Comparison of ENCODE assay signal across 9 mouse cellular contexts in genomic region chr6:72768804-72769203, GRCm38 (mm10). TPM values are rescaled to one million over a fixed set of nuclear protein-coding genes. Genes with fewer than 3 reads are reported as not detected.
DNase-seq lines count a peak whose midpoint lies in the region; ATAC-seq and TF ChIP-seq lines count a peak whose summit lies in the region.
"Had no signal": no experiment of that assay in that cellular context is flagged by ENCODE, and none has a peak within 500 bp of the region (broad histone marks: within the 10 kb centered on the region; RNA-seq: fewer than 3 reads in every experiment).

No protein-coding gene starts in this region.

- peaks cover 21% of the 10 kb centered on the region for H3K4me1 ChIP-seq in heart, embryonic 11.5 days (ENCODE audit: control insufficient read depth, insufficient read depth, low read length)
- H3K4me1 ChIP-seq in brown adipose tissue, adult 24 weeks (ENCODE audit: control insufficient read depth, insufficient read depth, insufficient read length, low read length): peaks cover 16% of the 10 kb centered on the region
- peaks cover 22% of the 10 kb centered on the region for H3K4me1 ChIP-seq in kidney, embryonic 14.5 days (ENCODE audit: control insufficient read depth, insufficient read depth, low read length)
- H3K4me1 ChIP-seq in lung, embryonic 14.5 days (ENCODE audit: insufficient read depth): peaks cover 15% of the 10 kb centered on the region

- peaks cover 3% of the 10 kb centered on the region; the same call in 1 of the 2 replicates for H3K36me3 ChIP-seq in heart, embryonic 11.5 days (ENCODE audit: control insufficient read depth, insufficient read depth, low read length)
- peaks cover 16% of the 10 kb centered on the region; the same call in 1 of the 2 replicates for H3K36me3 ChIP-seq in kidney, embryonic 14.5 days (ENCODE audit: control insufficient read depth, insufficient read depth, low read length)
- peaks cover 8% of the 10 kb centered on the region; the same call in 1 of the 2 replicates for H3K36me3 ChIP-seq in lung, embryonic 14.5 days (ENCODE audit: insufficient read depth)

- no peak overlapping the region for H3K4me3 ChIP-seq in heart, embryonic 11.5 days (ENCODE audit: low read depth, low read length)
- no peak overlapping the region for H3K4me3 ChIP-seq in brown adipose tissue, adult 24 weeks (ENCODE audit: insufficient read depth, low read depth, low read length)
- H3K4me3 ChIP-seq in kidney, embryonic 14.5 days (ENCODE audit: low read length): no peak overlapping the region
- no peak overlapping the region for H3K4me3 ChIP-seq in lung, embryonic 14.5 days (ENCODE audit: low read depth, low read length)

- DNase-seq in heart, adult 11 months: peak; percentile 95
- peak; percentile 61 for DNase-seq in gastrocnemius, postnatal 10 days
- DNase-seq in lung, embryonic 14.5 days: peak; percentile 84
- DNase-seq in testis, postnatal 10 days (ENCODE audit: low spot score): peak; percentile 62
- no peak for DNase-seq in thymus, postnatal 4 days

- H3K9me3 ChIP-seq in heart, embryonic 11.5 days (replicated peaks; ENCODE audit: control insufficient read depth, low read length): no peaks in the 10 kb centered on the region
- H3K9me3 ChIP-seq in kidney, embryonic 14.5 days (ENCODE audit: control insufficient read depth, low read length): no peaks in the 10 kb centered on the region
- no peaks in the 10 kb centered on the region for H3K9me3 ChIP-seq in lung, embryonic 14.5 days (ENCODE audit: low read depth, low read length)

- WGBS in heart, embryonic 11.5 days (ENCODE audit: insufficient replicate concordance): 77% methylated on average over 9 of the region's 9 CpGs
- 79% methylated on average over 9 of the region's 9 CpGs for WGBS in kidney, embryonic 14.5 days
- 50% methylated on average over 9 of the region's 9 CpGs for WGBS in lung, embryonic 14.5 days

- H3K4me2 ChIP-seq in heart, embryonic 11.5 days: no peak overlapping the region
- H3K4me2 ChIP-seq in kidney, embryonic 14.5 days (replicated peaks; ENCODE audit: low read depth, low read length): no peak overlapping the region
- H3K4me2 ChIP-seq in lung, embryonic 14.5 days: no peak overlapping the region

- ATAC-seq in heart, embryonic 11.5 days (replicated peaks; ENCODE audit: insufficient number of reproducible peaks, low FRiP score, low TSS enrichment): no peak
- no peak; the same call in 1 of the 2 replicates for ATAC-seq in kidney, embryonic 14.5 days (ENCODE audit: low FRiP score, low TSS enrichment)
- ATAC-seq in lung, embryonic 14.5 days (ENCODE audit: insufficient read depth): peak; percentile 52

- no peaks in the 10 kb centered on the region for H3K27me3 ChIP-seq in heart, embryonic 11.5 days (ENCODE audit: control insufficient read depth, insufficient read depth, low read length)
- no peaks in the 10 kb centered on the region for H3K27me3 ChIP-seq in kidney, embryonic 14.5 days (ENCODE audit: control insufficient read depth, insufficient read depth, low read length)
- no peaks in the 10 kb centered on the region for H3K27me3 ChIP-seq in lung, embryonic 14.5 days (ENCODE audit: insufficient read depth, low read length)

- no peak overlapping the region for H3K9ac ChIP-seq in heart, embryonic 11.5 days (ENCODE audit: low read depth, low read length)
- no peak overlapping the region for H3K9ac ChIP-seq in kidney, embryonic 14.5 days (ENCODE audit: low read depth, low read length)
- no peak overlapping the region for H3K9ac ChIP-seq in lung, embryonic 14.5 days
- H3K9ac ChIP-seq: liver, embryonic 14.5 days had no signal

- no peak overlapping the region for H3K27ac ChIP-seq in heart, embryonic 11.5 days (ENCODE audit: low read depth, low read length)
- 0 out of 2 replicates have a peak overlapping the region, but pooled peaks have one; percentile 7 for H3K27ac ChIP-seq in brown adipose tissue, adult 24 weeks (replicated peaks; ENCODE audit: low read depth, low read length)
- peak overlapping the region; percentile 24; the same call in 1 of the 2 replicates for H3K27ac ChIP-seq in kidney, embryonic 14.5 days (ENCODE audit: low read depth, low read length)
- peak overlapping the region; percentile 68 for H3K27ac ChIP-seq in lung, embryonic 14.5 days (ENCODE audit: low read depth)
- H3K27ac ChIP-seq: liver, embryonic 14.5 days had no signal

- TF ChIP-seq CTCF in lung, embryonic 14.5 days (IDR thresholded peaks at IDR 0.05; ENCODE audit: low read depth): no peak

RNA-seq across cellular contexts. Expression of gene Tcf7l1, which starts 20.2 kb away (rescaled TPM):
- polyA plus RNA-seq in heart, embryonic 11.5 days (2014; fragmentation: Nextera tagmentation; extraction: Ambion mirVana): 15.6 and 15.7 TPM in 2 replicates
- 7.9 and 8.7 TPM in 2 replicates for polyA plus RNA-seq in brown adipose tissue, adult 24 weeks (2012; ENCODE audit: insufficient read depth, insufficient read length, missing spikeins)
- 10 to 100 TPM; 13.7 to 16.4 TPM for total RNA-seq in gastrocnemius, postnatal 10 days (2021)
- polyA plus RNA-seq in kidney, embryonic 14.5 days (2014; fragmentation: Nextera tagmentation; extraction: Ambion mirVana): 38.7 and 48.8 TPM in 2 replicates
- 38.3 and 41.1 TPM in 2 replicates for polyA plus RNA-seq in lung, embryonic 14.5 days (2014; fragmentation: Nextera tagmentation; extraction: Ambion mirVana)
